Mouse (Mus musculus) R1 (cell line): ENCODE measurements around the gene Ciao2a.
A peak's percentile ranks its signal among the peaks of the same experiment; 100 is the strongest.

Experiments
- DNase-seq: peaks from one replicate; pipeline ENCODE4 v3.0.0-alpha.2; 2018; ENCODE audit warnings: low read depth, low spot score

Gene Ciao2a

GRCm38 (mm10) chr9:66126456-66127192 is at the start of gene Ciao2a, which contains the start of gene Snx1:
TSS of gene Ciao2a (plus strand) at chr9:66126611.
TSS of gene Snx1 (minus strand) at chr9:66126587.
- peak; percentile 99 for DNase-seq

- DNase-seq, result no peak
Observed at GRCm38 (mm10) chr9:66078072-66078471, 48.3 kb upstream of the Ciao2a start.

DNA sequence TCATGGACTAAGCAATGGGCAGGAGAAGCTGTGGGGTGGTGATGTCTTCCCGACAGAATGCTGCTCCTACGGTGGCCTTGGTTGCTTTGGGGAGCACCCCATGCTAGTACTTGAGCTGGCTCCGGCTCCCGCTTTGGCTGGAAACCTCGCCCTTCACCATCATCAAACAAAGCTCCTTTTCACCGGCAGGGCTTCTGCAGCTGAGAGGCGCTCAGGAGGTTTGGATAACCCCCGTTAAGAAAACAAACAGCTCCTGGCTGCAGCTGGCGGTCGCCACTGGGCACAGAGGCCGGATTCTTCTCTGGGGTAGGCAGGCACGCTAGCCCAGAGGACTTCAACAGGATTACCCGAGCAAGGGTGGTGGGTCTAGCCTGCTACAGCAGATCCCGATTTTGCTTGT is 47.9 kb upstream of the Ciao2a start:
- no peak for DNase-seq

- DNase-seq, result no peak
Observed at GRCm38 (mm10) chr9:66080804-66081459, 45.5 kb upstream of the Ciao2a start.

GRCm38 (mm10) chr9:66081999-66082398 is 44.4 kb upstream of the Ciao2a start:
- no peak for DNase-seq

- DNase-seq, result no peak
Observed at GRCm38 (mm10) chr9:66084171-66084570, 42.2 kb upstream of the Ciao2a start.

GRCm38 (mm10) chr9:66087062-66087461 is 39.3 kb upstream of the Ciao2a start:
- no peak for DNase-seq

DNA sequence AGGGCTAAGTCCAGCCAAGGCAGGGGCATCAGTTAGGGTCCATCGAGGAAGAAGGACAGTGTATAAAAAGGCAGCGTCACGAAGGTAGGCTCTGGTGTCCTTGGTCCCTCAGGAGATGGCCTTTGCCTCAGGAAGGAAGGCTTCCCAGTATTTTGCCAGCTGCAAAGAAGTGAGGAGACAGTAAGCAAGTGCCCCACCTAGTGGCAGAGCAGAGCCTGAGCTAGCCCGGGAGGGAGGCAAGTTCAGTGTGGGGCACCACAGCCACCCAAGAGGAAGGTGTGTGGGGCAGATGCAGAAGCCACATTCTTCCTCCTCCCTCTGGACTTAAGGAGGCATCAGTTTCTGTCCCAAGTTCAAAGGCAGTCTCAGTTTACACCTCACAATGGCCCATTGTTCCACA is 38.0 kb upstream of the Ciao2a start:
- peak; percentile 76 for DNase-seq

DNA sequence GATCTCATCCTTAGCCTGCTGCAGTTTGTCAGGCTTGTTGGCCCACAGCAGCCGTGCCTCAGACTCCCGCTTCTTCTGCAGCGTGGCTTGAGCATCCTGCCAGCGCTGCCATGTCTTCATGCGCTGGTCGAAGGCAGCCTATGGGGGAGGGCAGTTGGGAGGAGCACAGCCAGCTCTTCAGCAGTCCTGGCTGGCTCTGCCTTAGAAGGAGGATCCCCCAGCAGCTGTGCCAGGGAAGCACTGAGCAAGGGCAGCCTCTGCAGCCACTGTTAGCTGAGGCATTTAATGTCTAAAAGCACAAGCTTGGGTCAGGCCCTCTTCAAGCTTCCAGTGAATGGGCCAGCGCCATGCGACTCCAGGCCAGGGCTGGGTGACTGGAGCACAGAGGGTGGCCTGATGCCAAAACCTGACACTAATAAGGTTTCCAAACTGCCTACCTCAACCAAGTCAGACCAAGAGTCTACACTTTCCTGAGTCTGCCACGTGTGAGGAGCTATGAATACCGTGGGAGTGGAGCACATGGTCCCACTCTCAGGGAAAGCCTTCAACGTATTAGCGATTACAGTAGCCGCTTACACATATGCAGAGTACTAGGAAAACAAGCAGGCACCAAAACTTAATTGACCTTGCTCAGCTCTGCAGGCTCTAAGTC is 35.7 kb upstream of the Ciao2a start:
- DNase-seq, result no peak

- no peak for DNase-seq
Observed at GRCm38 (mm10) chr9:66091327-66092231, 34.8 kb upstream of the Ciao2a start.

DNA sequence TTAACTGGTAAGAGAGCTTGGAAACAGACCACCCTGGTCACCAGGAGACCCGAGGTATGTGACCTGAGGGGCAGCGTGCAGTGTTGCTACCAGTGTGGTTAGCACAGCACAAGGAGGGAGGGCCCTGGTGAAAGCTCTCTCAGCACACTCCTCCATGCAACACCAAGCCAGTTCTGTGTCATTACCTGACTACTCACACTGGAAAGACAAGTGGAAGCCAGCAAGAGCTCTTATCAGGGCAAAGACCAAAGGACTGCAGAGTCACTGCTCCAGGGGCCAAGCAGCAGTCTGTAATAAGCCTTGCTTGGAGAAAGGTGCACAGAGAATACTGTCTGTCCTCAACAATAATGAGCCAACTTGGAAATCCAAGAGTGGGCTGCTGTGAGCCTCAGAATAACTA is 33.7 kb upstream of the Ciao2a start:
- DNase-seq, result no peak

- DNase-seq, result no peak
Observed at GRCm38 (mm10) chr9:66101577-66101976, 24.8 kb upstream of the Ciao2a start.

- no peak for DNase-seq
Observed at GRCm38 (mm10) chr9:66102668-66103067, 23.7 kb upstream of the Ciao2a start.

GRCm38 (mm10) chr9:66104601-66105000 is 21.8 kb upstream of the Ciao2a start:
- DNase-seq, result no peak

- no peak for DNase-seq
Observed at GRCm38 (mm10) chr9:66105168-66105567, 21.2 kb upstream of the Ciao2a start.

DNA sequence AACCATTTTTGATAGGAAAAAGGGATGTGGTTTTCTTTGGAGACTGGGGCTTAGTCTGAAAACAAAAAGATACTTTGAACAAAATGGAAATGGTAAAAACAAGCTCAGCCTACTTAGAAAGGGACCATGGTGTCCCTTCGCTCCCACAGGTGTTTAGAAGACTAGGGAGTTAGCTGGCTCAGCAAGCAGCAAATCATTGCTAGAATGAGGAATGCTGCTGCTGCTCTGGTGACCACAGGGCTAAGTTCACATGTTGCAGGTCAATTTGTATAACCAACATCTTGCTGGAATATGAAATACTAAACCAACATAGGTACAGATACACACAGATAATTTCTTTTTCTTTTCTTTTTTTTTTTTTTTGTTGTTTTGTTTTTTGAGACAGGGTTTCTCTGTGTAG is 16.8 kb upstream of the Ciao2a start:
- no peak for DNase-seq

DNA sequence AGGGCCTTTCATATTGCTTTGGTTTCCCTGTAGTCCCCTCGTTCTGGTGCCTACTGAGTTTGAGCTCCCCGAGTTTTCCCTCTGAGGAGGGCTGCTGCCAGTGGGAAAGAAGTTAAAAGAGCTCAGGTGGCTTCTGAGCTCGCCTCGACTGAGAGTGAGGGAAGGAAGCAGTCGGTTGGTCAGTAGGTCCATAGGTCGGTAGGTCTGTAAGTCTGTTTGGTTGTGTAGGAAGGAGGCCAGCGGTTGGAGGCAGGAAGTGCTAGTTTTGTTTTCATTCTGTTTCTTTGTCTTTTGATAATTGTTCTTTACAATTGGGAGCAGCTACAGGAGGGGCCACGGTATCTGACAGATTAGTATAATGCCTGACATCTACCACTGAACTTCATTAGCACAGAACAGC is 16.3 kb upstream of the Ciao2a start:
- DNase-seq, result no peak

GRCm38 (mm10) chr9:66110611-66111379 is 15.6 kb upstream of the Ciao2a start:
- DNase-seq, result no peak

DNA sequence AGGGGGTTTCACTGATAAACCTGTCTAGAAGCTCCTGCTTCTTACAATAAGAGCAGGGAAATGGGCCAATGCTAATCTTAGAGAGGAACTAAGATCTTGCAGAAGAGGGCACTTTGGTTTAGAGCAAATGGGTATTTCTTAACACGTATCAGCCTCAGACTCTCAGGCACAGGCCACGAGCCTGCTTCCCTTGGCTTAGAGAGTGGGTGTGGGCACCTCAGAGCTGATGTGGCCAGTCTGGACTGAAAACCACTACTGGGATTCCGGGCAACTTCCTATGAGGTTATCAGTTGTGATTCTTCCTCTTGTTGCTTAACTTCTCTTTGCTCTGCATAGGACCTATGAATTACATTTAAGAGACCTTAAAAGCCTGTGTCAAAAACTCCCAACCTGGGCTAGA is 12.1 kb upstream of the Ciao2a start:
- no peak for DNase-seq

- DNase-seq, result no peak
Observed at GRCm38 (mm10) chr9:66116890-66117289, 9.5 kb upstream of the Ciao2a start.

GRCm38 (mm10) chr9:66119498-66119897 is 6.9 kb upstream of the Ciao2a start:
- DNase-seq, result no peak
